Mouse (Mus musculus): ENCODE measurements around the gene Rnf2. TPM values are rescaled to one million over a fixed set of nuclear protein-coding genes. Genes with fewer than 3 reads are reported as not detected.
A peak's percentile ranks its signal among the peaks of the same experiment; 100 is the strongest.

Rnf2 gene
- polyA plus RNA-seq, 1 experiment from 2014 or later, result 111 TPM

- Histone ChIP-seq H3K27me3 (no peaks in the 10 kb centered on the region), H3K27ac (replicated peaks) (peak overlapping the region; percentile 96), H3K4me3 (peak overlapping the region; percentile 98), H3K4me1 (peaks cover 24% of the 10 kb centered on the region), H3K9ac (replicated peaks) (peak overlapping the region; percentile 60), H3K9me3 (no peaks in the 10 kb centered on the region), H3K36me3 (no peaks in the 10 kb centered on the region), H3K4me2 (replicated peaks) (peak overlapping the region; percentile 62)
- under 1% methylated on average over 26 of the region's 26 CpGs for WGBS
- peak; percentile 72 for ATAC-seq (replicated peaks)
Measured at GRCm38 (mm10) chr1:151427888-151428262, 72.9 kb downstream of the Rnf2 start.

- Histone ChIP-seq H3K9me3 (no peaks in the 10 kb centered on the region), H3K9ac (replicated peaks) (no peak overlapping the region), H3K27ac (replicated peaks) (no peak overlapping the region), H3K4me3 (peak overlapping the region; percentile 98), H3K36me3 (no peaks in the 10 kb centered on the region), H3K27me3 (no peaks in the 10 kb centered on the region), H3K4me2 (replicated peaks) (peak overlapping the region; percentile 62), H3K4me1 (peaks cover 24% of the 10 kb centered on the region)
- ATAC-seq (replicated peaks), result no peak
- WGBS, result 26% methylated on average over 7 of the region's 7 CpGs
Measured at GRCm38 (mm10) chr1:151426947-151427600, 73.7 kb downstream of the Rnf2 start.

- ATAC-seq (replicated peaks), result no peak
- H3K9ac ChIP-seq (replicated peaks), result no peak overlapping the region
- H3K27ac ChIP-seq (replicated peaks), result no peak overlapping the region
Measured at GRCm38 (mm10) chr1:151422178-151422577, 78.6 kb downstream of the Rnf2 start.

GRCm38 (mm10) chr1:151409827-151410226 is 90.9 kb downstream of the Rnf2 start:
- no peak overlapping the region for H3K4me2 ChIP-seq (replicated peaks)
- WGBS, result 96% methylated on average over 3 of the region's 3 CpGs
- no peak overlapping the region for H3K27ac ChIP-seq (replicated peaks)
- no peaks in the 10 kb centered on the region for H3K27me3 ChIP-seq
- no peak overlapping the region for H3K4me3 ChIP-seq
- H3K9me3 ChIP-seq, result no peaks in the 10 kb centered on the region
- no peaks in the 10 kb centered on the region for H3K4me1 ChIP-seq
- H3K36me3 ChIP-seq, result peaks cover 12% of the 10 kb centered on the region; the same call in 1 of the 2 replicates
- no peak overlapping the region for H3K9ac ChIP-seq (replicated peaks)
- ATAC-seq (replicated peaks), result no peak

More at GRCm38 (mm10) chr1:151422178-151422577, 78.6 kb downstream of the Rnf2 start:
- 90% methylated on average over 3 of the region's 3 CpGs for WGBS
- H3K4me1 ChIP-seq, result peaks cover 5% of the 10 kb centered on the region
- no peaks in the 10 kb centered on the region for H3K9me3 ChIP-seq
- peaks cover 14% of the 10 kb centered on the region for H3K36me3 ChIP-seq
- H3K4me3 ChIP-seq, result no peak overlapping the region
- H3K4me2 ChIP-seq (replicated peaks), result no peak overlapping the region
- no peaks in the 10 kb centered on the region for H3K27me3 ChIP-seq

Small RNA genes within 50 kb of the gene (microRNA-seq; reads per million reads assigned to microRNA genes)
- gene Mir7682, result 0.66 reads per million

Other genes with a start within 250 kb of the Rnf2 start
- gene Ivns1abp, start 156.5 kb downstream of the Rnf2 start, polyA plus RNA-seq (2015; fragmentation: Nextera tagmentation; extraction: Ambion mirVana), result 365 and 380 TPM in 2 replicates
- 20.1 and 24.2 TPM in 2 replicates for gene Swt1, start 72.5 kb downstream of the Rnf2 start, polyA plus RNA-seq (2015; fragmentation: Nextera tagmentation; extraction: Ambion mirVana)
- 52.8 and 55.0 TPM in 2 replicates for gene Trmt1l, start 72.4 kb downstream of the Rnf2 start, polyA plus RNA-seq (2015; fragmentation: Nextera tagmentation; extraction: Ambion mirVana)
- gene Fam129a, start 70.2 kb upstream of the Rnf2 start, polyA plus RNA-seq (2015; fragmentation: Nextera tagmentation; extraction: Ambion mirVana), result 0.41 and 2.2 TPM in 2 replicates

Data from forebrain, embryonic 15.5 days (tissue).